Mouse (Mus musculus): ENCODE results near the gene Immt. TPM values are rescaled to one million over a fixed set of nuclear protein-coding genes. Genes with fewer than 3 reads are reported as not detected.
"Not testable (repeated sequence)": the region's sequence is repeated elsewhere in the genome, so short reads cannot be mapped to it uniquely, and the experiment has no call there.

Immt gene
- polyA plus RNA-seq, 1 experiment, result 128 TPM

DNA sequence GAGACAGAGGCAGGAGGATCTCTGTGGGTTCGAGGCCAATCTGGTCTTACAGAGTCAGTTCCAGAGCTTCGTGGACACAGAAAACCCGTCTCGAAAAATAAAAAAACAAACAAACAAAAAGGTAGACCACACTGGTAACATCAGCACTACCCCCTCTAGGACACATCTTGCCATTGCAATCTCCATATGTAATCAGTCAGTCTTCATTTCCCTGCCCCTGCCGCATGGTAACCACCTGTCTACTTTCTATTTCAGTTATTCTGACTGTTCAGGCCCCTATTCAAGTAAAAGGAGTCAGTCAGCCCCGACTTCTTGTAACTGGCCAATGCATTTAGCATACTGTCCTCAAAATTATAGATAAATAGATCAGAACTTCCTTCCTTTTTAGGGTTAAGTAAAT, 78.7 kb downstream of the Immt start:
- TF ChIP-seq MAX (IDR thresholded peaks at IDR 0.05; ENCODE audit: low read depth), result no peak
- peak in 1 of 3 experiments; percentile 19 for TF ChIP-seq MYOD1 (IDR thresholded peaks at IDR 0.05; ENCODE audit: control insufficient read depth in 1 of 3, insufficient read length in 2 of 3, low read depth in 2 of 3)
- Histone ChIP-seq H3K27me3 (ENCODE audit: control insufficient read depth, insufficient read depth, insufficient read length) (no peaks in the 10 kb centered on the region), H3ac (ENCODE audit: control insufficient read depth, insufficient read length) (no peak overlapping the region), H3K4me3 (peak overlapping the region; percentile 88), H3K79me2 (ENCODE audit: control insufficient read depth, insufficient read depth) (peaks cover 46% of the 10 kb centered on the region), H3K36me3 (ENCODE audit: control insufficient read depth, insufficient read depth) (peaks cover 29% of the 10 kb centered on the region), H3K4me2 (ENCODE audit: low read depth) (peak overlapping the region; percentile 71)

GRCm38 (mm10) chr6:71911686-71912450, 80.7 kb downstream of the Immt start:
- H3ac ChIP-seq (ENCODE audit: control insufficient read depth, insufficient read length), result no peak overlapping the region
- H3K79me2 ChIP-seq (ENCODE audit: control insufficient read depth, insufficient read depth), result peaks cover 37% of the 10 kb centered on the region
- H3K4me3 ChIP-seq, result no peak overlapping the region
- peak overlapping the region; percentile 52 for H3K4me2 ChIP-seq (ENCODE audit: low read depth)
- peaks cover 17% of the 10 kb centered on the region for H3K36me3 ChIP-seq (ENCODE audit: control insufficient read depth, insufficient read depth)
- no peak for TF ChIP-seq E2F4 (IDR thresholded peaks at IDR 0.05; ENCODE audit: insufficient read depth)
- no peak for TF ChIP-seq TCF3 (IDR thresholded peaks at IDR 0.05; ENCODE audit: insufficient read length, low read depth)
- TF ChIP-seq REST (IDR thresholded peaks at IDR 0.05; ENCODE audit: insufficient read depth, insufficient read length), result no peak
- TF ChIP-seq MYOD1 (IDR thresholded peaks at IDR 0.05; ENCODE audit: control insufficient read depth in 1 of 3, insufficient read length in 2 of 3, low read depth in 2 of 3), result no peak
- no peak for TF ChIP-seq CEBPB (IDR thresholded peaks at IDR 0.05; ENCODE audit: insufficient read depth, poor library complexity, severe bottlenecking)
- TF ChIP-seq SRF (IDR thresholded peaks at IDR 0.05; ENCODE audit: control insufficient read depth, insufficient read length, low read depth), result no peak
- no peak for TF ChIP-seq POLR2A (IDR thresholded peaks at IDR 0.05; ENCODE audit: insufficient read length, low read depth)
- no peak for TF ChIP-seq USF1 (IDR thresholded peaks at IDR 0.05; ENCODE audit: low read depth)
- H3K27me3 ChIP-seq (ENCODE audit: control insufficient read depth, insufficient read depth, insufficient read length), result no peaks in the 10 kb centered on the region

GRCm38 (mm10) chr6:71920752-71921151, 89.6 kb downstream of the Immt start:
- Histone ChIP-seq H3ac (ENCODE audit: control insufficient read depth, insufficient read length) (no peak overlapping the region), H3K4me2 (ENCODE audit: low read depth) (no peak overlapping the region), H3K27me3 (ENCODE audit: control insufficient read depth, insufficient read depth, insufficient read length) (no peaks in the 10 kb centered on the region), H3K4me3 (no peak overlapping the region), H3K79me2 (ENCODE audit: control insufficient read depth, insufficient read depth) (no peaks in the 10 kb centered on the region), H3K36me3 (ENCODE audit: control insufficient read depth, insufficient read depth) (peaks cover 8% of the 10 kb centered on the region)
- TF ChIP-seq E2F4 (IDR thresholded peaks at IDR 0.05; ENCODE audit: insufficient read depth) (no peak), MAX (IDR thresholded peaks at IDR 0.05; ENCODE audit: low read depth) (no peak), MYOD1 (IDR thresholded peaks at IDR 0.05; ENCODE audit: control insufficient read depth in 1 of 3, insufficient read length in 2 of 3, low read depth in 2 of 3) (no peak), MYOG (IDR thresholded peaks at IDR 0.05; ENCODE audit: control insufficient read depth in 1 of 3, insufficient read depth in 1 of 3, insufficient read length in 2 of 3, low read depth in 2 of 3) (no peak), POLR2A (IDR thresholded peaks at IDR 0.05; ENCODE audit: insufficient read length, low read depth) (no peak), SRF (IDR thresholded peaks at IDR 0.05; ENCODE audit: control insufficient read depth, insufficient read length, low read depth) (no peak), TCF12 (IDR thresholded peaks at IDR 0.05; ENCODE audit: insufficient read depth, poor library complexity, severe bottlenecking) (no peak), REST (IDR thresholded peaks at IDR 0.05; ENCODE audit: insufficient read depth, insufficient read length) (no peak), USF1 (IDR thresholded peaks at IDR 0.05; ENCODE audit: low read depth) (no peak), POLR2AphosphoS2 (IDR thresholded peaks at IDR 0.05; ENCODE audit: insufficient read length, low read depth) (no peak), TCF3 (IDR thresholded peaks at IDR 0.05; ENCODE audit: insufficient read length, low read depth) (no peak), CEBPB (IDR thresholded peaks at IDR 0.05; ENCODE audit: insufficient read depth, poor library complexity, severe bottlenecking) (no peak)

- not testable (repeated sequence) for H3ac ChIP-seq (ENCODE audit: control insufficient read depth, insufficient read length); H3K4me2 ChIP-seq (ENCODE audit: low read depth); H3K27me3 ChIP-seq (ENCODE audit: control insufficient read depth, insufficient read depth, insufficient read length); H3K79me2 ChIP-seq (ENCODE audit: control insufficient read depth, insufficient read depth); H3K4me3 ChIP-seq
- peaks cover 29% of the 10 kb centered on the region for H3K36me3 ChIP-seq (ENCODE audit: control insufficient read depth, insufficient read depth)
Measured at GRCm38 (mm10) chr6:71925233-71925632, 94.1 kb downstream of the Immt start.

Other genes with a start within 250 kb of the Immt start
- 11.5 TPM for gene Kdm3a, start 198.3 kb upstream of the Immt start, polyA plus RNA-seq (2012; fragmentation: generic; extraction: Trizol)
- 1.1 TPM for gene Reep1, start 123.8 kb upstream of the Immt start, polyA plus RNA-seq (2012; fragmentation: generic; extraction: Trizol)
- 17.4 TPM for gene Mrpl35, start 4.4 kb upstream of the Immt start, polyA plus RNA-seq (2012; fragmentation: generic; extraction: Trizol)
- gene Ptcd3, start 77.4 kb downstream of the Immt start, polyA plus RNA-seq (2012; fragmentation: generic; extraction: Trizol), result 20.3 TPM
- gene Polr1a, start 77.7 kb downstream of the Immt start, polyA plus RNA-seq (2012; fragmentation: generic; extraction: Trizol), result 32.8 TPM

All from myocyte (in vitro differentiated cells).